Mouse (Mus musculus) cortical plate, adult 2 months (tissue): Measurements from ENCODE around the gene Kcna3.

Experiments
- CTCF ChIP-seq: fragments of 200-500 bp; IDR thresholded peaks from 2 replicates; pipeline ENCODE4 v1.5.1; 2011; ENCODE audit warnings: mild to moderate bottlenecking, control low read depth, low read length; ENCODE audit not compliant: insufficient read depth; ENCODE audit errors: extremely low read depth
- POLR2A ChIP-seq: fragments of 200-500 bp; IDR thresholded peaks from 2 replicates; pipeline ENCODE4 v1.6.1; 2011; ENCODE audit warnings: mild to moderate bottlenecking, low read length, control low read depth; ENCODE audit not compliant: insufficient read depth; ENCODE audit errors: extremely low read depth

DNA sequence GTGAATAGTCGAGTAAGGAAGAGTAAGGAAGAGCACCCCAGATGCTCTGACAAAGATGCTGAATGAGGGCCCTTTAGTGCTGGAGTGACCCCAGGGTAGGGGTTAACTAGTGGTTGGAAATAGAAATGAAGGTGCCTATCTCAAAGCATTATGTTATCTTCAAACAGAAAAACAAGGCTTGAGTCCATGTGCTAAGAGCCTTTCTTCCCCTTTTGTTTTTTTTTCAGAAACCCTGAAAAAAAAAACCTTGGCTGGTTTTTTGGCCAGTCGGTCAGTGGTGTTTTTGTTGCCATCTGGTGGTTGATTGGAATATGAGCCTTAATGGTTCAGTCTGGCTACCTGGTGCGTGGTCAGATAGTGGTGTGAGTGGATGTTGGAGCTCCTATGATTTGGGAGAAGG, 45.3 kb downstream of the Kcna3 start:
- TF ChIP-seq CTCF (peak; percentile 47; the same call in 1 of the 2 replicates), POLR2A (no peak)
